Mouse (Mus musculus): ENCODE measurements around the gene Rnf207. TPM values are rescaled to one million over a fixed set of nuclear protein-coding genes. Genes with fewer than 3 reads are reported as not detected.

Gene Rnf207
- total RNA-seq, 2 experiments from 2014 or later, result 3.1 to 4.0 TPM

GRCm38 (mm10) chr4:152332952-152333351, 14.2 kb upstream of the Rnf207 start:
- peak; percentile 79 to 80 for DNase-seq (ENCODE audit: low spot score in 2 of 2)

GRCm38 (mm10) chr4:152328691-152329090, 9.9 kb upstream of the Rnf207 start:
- peak in 1 of 2 experiments; percentile 52 for DNase-seq (ENCODE audit: low spot score in 2 of 2)

- no peak for DNase-seq (ENCODE audit: low spot score in 2 of 2)
These were observed 7.8 kb upstream of the Rnf207 start for GRCm38 (mm10) chr4:152326543-152326942.

- peak; percentile 89 to 92 for DNase-seq (ENCODE audit: low spot score in 2 of 2)
These were observed 7.0 kb upstream of the Rnf207 start, which contains the start of gene Rpl22 for GRCm38 (mm10) chr4:152325574-152326411. TSS of gene Rpl22 (plus strand) at chr4:152325742.

GRCm38 (mm10) chr4:152324641-152325562, 6.1 kb upstream of the Rnf207 start:
- no peak for DNase-seq (ENCODE audit: low spot score in 2 of 2)

- no peak for DNase-seq (ENCODE audit: low spot score in 2 of 2)
These were observed 2.7 kb upstream of the Rnf207 start for GRCm38 (mm10) chr4:152321464-152321863.

GRCm38 (mm10) chr4:152317631-152318033, 1.2 kb downstream of the Rnf207 start:
- DNase-seq (ENCODE audit: low spot score in 2 of 2), result no peak

- no peak for DNase-seq (ENCODE audit: low spot score in 2 of 2)
These were observed 3.1 kb downstream of the Rnf207 start for GRCm38 (mm10) chr4:152315498-152316213.

GRCm38 (mm10) chr4:152313934-152314333, 4.9 kb downstream of the Rnf207 start:
- no peak for DNase-seq (ENCODE audit: low spot score in 2 of 2)

- no peak for DNase-seq (ENCODE audit: low spot score in 2 of 2)
These were observed 5.6 kb downstream of the Rnf207 start for GRCm38 (mm10) chr4:152313211-152313632.

GRCm38 (mm10) chr4:152312186-152312585, 6.6 kb downstream of the Rnf207 start:
- no peak for DNase-seq (ENCODE audit: low spot score in 2 of 2)

- DNase-seq (ENCODE audit: low spot score in 2 of 2), result no peak
These were observed 11.3 kb downstream of the Rnf207 start for GRCm38 (mm10) chr4:152307542-152307941.

- no peak for DNase-seq (ENCODE audit: low spot score in 2 of 2)
These were observed 12.8 kb downstream of the Rnf207 start for GRCm38 (mm10) chr4:152305991-152306390.

GRCm38 (mm10) chr4:152304685-152305084, 14.1 kb downstream of the Rnf207 start:
- no peak for DNase-seq (ENCODE audit: low spot score in 2 of 2)

GRCm38 (mm10) chr4:152303172-152303571, 15.6 kb downstream of the Rnf207 start:
- no peak for DNase-seq (ENCODE audit: low spot score in 2 of 2)

- no peak for DNase-seq (ENCODE audit: low spot score in 2 of 2)
These were observed 16.8 kb downstream of the Rnf207 start for GRCm38 (mm10) chr4:152302012-152302411.

- no peak for DNase-seq (ENCODE audit: low spot score in 2 of 2)
These were observed 18.4 kb downstream of the Rnf207 start for GRCm38 (mm10) chr4:152300375-152300774.

- no peak for DNase-seq (ENCODE audit: low spot score in 2 of 2)
These were observed 20.0 kb downstream of the Rnf207 start for GRCm38 (mm10) chr4:152298836-152299235.

GRCm38 (mm10) chr4:152296874-152297861, 21.6 kb downstream of the Rnf207 start, which contains the start of gene Icmt:
TSS of gene Icmt (plus strand) at chr4:152297227.
- DNase-seq (ENCODE audit: low spot score in 2 of 2), result peak; percentile 99

- DNase-seq (ENCODE audit: low spot score in 2 of 2), result no peak
These were observed 22.4 kb downstream of the Rnf207 start for GRCm38 (mm10) chr4:152296371-152296770.

Data from layer of hippocampus, postnatal 10 days (tissue).